Comparison of ENCODE assay signal across 26 mouse cellular contexts in the genomic region with DNA sequence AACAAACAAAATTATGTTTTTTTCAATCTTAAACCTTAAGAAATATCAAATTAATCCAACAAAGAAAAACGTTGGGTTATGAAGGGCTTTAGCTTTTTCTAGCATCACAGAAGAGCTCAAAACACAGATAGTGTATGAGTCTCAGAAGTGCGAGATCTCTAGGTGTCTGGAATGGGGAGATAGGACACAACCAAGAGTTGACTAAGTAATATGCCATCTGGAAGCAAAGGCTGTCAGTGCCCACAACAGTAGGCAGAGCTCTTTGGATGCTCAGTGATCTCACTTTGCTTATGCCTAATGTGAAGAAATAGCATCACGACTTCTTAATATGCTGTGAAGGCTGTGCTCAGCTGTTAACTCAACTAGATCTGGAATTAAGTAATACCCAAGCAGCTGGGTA.
DNase-seq lines count a peak whose midpoint lies in the region; ATAC-seq and TF ChIP-seq lines count a peak whose summit lies in the region.
"Had no signal": no experiment of that assay in that cellular context is flagged by ENCODE, and none has a peak within 500 bp of the region (broad histone marks: within the 10 kb centered on the region; RNA-seq: fewer than 3 reads in every experiment).

No protein-coding gene starts in this region.

- peak; percentile 39 for ATAC-seq in frontal cortex, adult (ENCODE audit: low TSS enrichment)
- peak; percentile 89 for ATAC-seq in erythroid progenitor cell, adult 5-6 weeks (replicated peaks; ENCODE audit: low FRiP score, poor library complexity, severe bottlenecking)
- peak; percentile 82 for ATAC-seq in liver, embryonic 14.5 days (ENCODE audit: insufficient read depth)
- ATAC-seq in megakaryocyte-erythroid progenitor cell, adult 5-6 weeks (replicated peaks; ENCODE audit: low FRiP score, low TSS enrichment, poor library complexity, severe bottlenecking), result peak; percentile 54; the same call in 1 of the 2 replicates
- ATAC-seq: forebrain, embryonic 13.5 days; hindbrain, postnatal 0 days; intestine, embryonic 15.5 days had no signal

- H3K36me3 ChIP-seq in liver, embryonic 14.5 days (replicated peaks; ENCODE audit: control insufficient read depth, insufficient read depth, low read depth), result no peaks in the 10 kb centered on the region
- H3K36me3 ChIP-seq: G1E; heart, embryonic 10.5 days; hindbrain, embryonic 12.5 days; intestine, embryonic 15.5 days; limb, embryonic 13.5 days; midbrain, embryonic 12.5 days; neural tube, embryonic 12.5 days had no signal

- H3K9me3 ChIP-seq in liver, embryonic 14.5 days (ENCODE audit: control insufficient read depth, low read length), result no peaks in the 10 kb centered on the region
- H3K9me3 ChIP-seq: forebrain, embryonic 13.5 days; G1E; heart, embryonic 10.5 days; hindbrain, embryonic 12.5 days; intestine, embryonic 15.5 days; limb, embryonic 13.5 days; midbrain, embryonic 12.5 days; neural tube, embryonic 12.5 days had no signal

- no peak overlapping the region for H3K4me3 ChIP-seq in liver, embryonic 14.5 days (ENCODE audit: insufficient read depth in 1 of 2, low read depth in 2 of 2, low read length in 2 of 2)
- H3K4me3 ChIP-seq: forebrain, embryonic 13.5 days; heart, embryonic 10.5 days; hindbrain, embryonic 12.5 days; intestine, embryonic 15.5 days; limb, embryonic 13.5 days; midbrain, embryonic 12.5 days; myocyte; neural tube, embryonic 12.5 days had no signal

- H3K9ac ChIP-seq in liver, embryonic 14.5 days (replicated peaks), result no peak overlapping the region; the same call in 1 of the 2 replicates
- H3K9ac ChIP-seq: forebrain, embryonic 13.5 days; hindbrain, embryonic 12.5 days; intestine, embryonic 15.5 days; limb, embryonic 13.5 days; lung, embryonic 14.5 days; midbrain, embryonic 12.5 days; neural tube, embryonic 12.5 days had no signal

- no peak for TF ChIP-seq CTCF in liver, embryonic 14.5 days (IDR thresholded peaks at IDR 0.05; ENCODE audit: low read depth)

- H3K4me2 ChIP-seq in liver, embryonic 14.5 days (ENCODE audit: low read depth), result no peak overlapping the region
- H3K4me2 ChIP-seq: forebrain, embryonic 13.5 days; hindbrain, embryonic 12.5 days; intestine, embryonic 15.5 days; limb, embryonic 13.5 days; lung, embryonic 14.5 days; midbrain, embryonic 12.5 days; neural tube, embryonic 12.5 days had no signal

- no peaks in the 10 kb centered on the region for H3K27me3 ChIP-seq in liver, embryonic 14.5 days (ENCODE audit: control insufficient read depth, insufficient read depth, low read length)
- H3K27me3 ChIP-seq: forebrain, embryonic 13.5 days; hindbrain, embryonic 12.5 days; intestine, embryonic 15.5 days; limb, embryonic 13.5 days; midbrain, embryonic 12.5 days; neural tube, embryonic 12.5 days had no signal

- peaks cover 10 to 11% of the 10 kb centered on the region in 2 experiments for H3K4me1 ChIP-seq in liver, embryonic 14.5 days (replicated peaks; ENCODE audit: control insufficient read depth in 2 of 2, insufficient read depth in 2 of 2, low read length in 1 of 2)
- H3K4me1 ChIP-seq: heart, embryonic 10.5 days; intestine, embryonic 15.5 days had no signal

- no peak for DNase-seq in frontal cortex, postnatal 25 days (ENCODE audit: low spot score in 2 of 2)
- no peak for DNase-seq in liver, embryonic 14.5 days (ENCODE audit: low read depth in 3 of 3, low spot score in 3 of 3)
- no peak for DNase-seq in T-cell, adult 2 months (ENCODE audit: low spot score)
- DNase-seq in spleen, postnatal 36 days (ENCODE audit: low spot score in 2 of 2), result no peak
- DNase-seq: adrenal gland, postnatal 14 days; cerebellum, adult 11-12 months; gastrocnemius, postnatal 25 days; heart, adult 11 months; heart, postnatal 36 days; kidney, adult 8-10 months; kidney, postnatal 10 days; lung, embryonic 14.5 days; right cerebral cortex, postnatal 4 days had no signal

- 42% methylated on average over 3 of the region's 3 CpGs for WGBS in liver, embryonic 14.5 days (ENCODE audit: insufficient replicate concordance)

- H3K27ac ChIP-seq in liver, embryonic 14.5 days, result peak overlapping the region; percentile 18
- H3K27ac ChIP-seq: forebrain, embryonic 13.5 days; heart, embryonic 10.5 days; hindbrain, embryonic 12.5 days; hindbrain, postnatal 0 days; intestine, embryonic 15.5 days; limb, embryonic 13.5 days; midbrain, embryonic 12.5 days; neural tube, embryonic 12.5 days had no signal

- TF ChIP-seq EP300 in liver, embryonic 14.5 days (IDR thresholded peaks at IDR 0.05; ENCODE audit: low read depth), result peak; percentile 65

Comparison
In these comparisons a context has a peak if more than half of its experiments do, and no peak if none do; other contexts are left out.
1. ATAC-seq: peak in every context shown above with its lines; median percentile 89 in erythroid progenitor cell, adult 5-6 weeks; 82 in liver, embryonic 14.5 days; 54 in megakaryocyte-erythroid progenitor cell, adult 5-6 weeks; 39 in frontal cortex, adult.